17 mouse cellular contexts compared by ENCODE assay signal in the genomic region with DNA sequence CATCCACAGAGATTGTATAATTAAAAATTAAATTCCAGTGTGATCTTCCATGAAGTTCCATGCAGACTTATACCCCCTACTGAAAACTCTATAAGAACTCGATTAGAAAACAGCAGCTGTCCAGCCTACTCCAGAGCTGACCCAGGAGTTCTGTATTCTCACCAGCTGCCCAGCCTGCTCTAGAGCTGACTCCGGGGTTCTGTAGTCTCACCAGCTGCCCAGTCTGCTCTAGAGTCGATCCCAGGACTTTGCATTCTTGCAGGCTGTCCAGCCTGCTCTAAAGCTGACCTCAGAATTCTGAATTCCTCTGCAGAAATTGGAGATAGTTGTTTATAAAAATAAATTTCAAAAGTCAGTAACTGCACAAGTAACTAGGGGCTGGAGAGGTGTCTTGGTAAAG. TPM values are rescaled to one million over a fixed set of nuclear protein-coding genes. Genes with fewer than 3 reads are reported as not detected.
DNase-seq lines count a peak whose midpoint lies in the region; ATAC-seq and TF ChIP-seq lines count a peak whose summit lies in the region.
"Had no signal": no experiment of that assay in that cellular context is flagged by ENCODE, and none has a peak within 500 bp of the region (broad histone marks: within the 10 kb centered on the region; RNA-seq: fewer than 3 reads in every experiment).

No protein-coding gene starts in this region.

- ATAC-seq in heart, embryonic 12.5 days (ENCODE audit: insufficient number of reproducible peaks, low FRiP score), result no peak
- no peak for ATAC-seq in kidney, postnatal 0 days (replicated peaks; ENCODE audit: low FRiP score, low read depth)
- ATAC-seq in stomach, embryonic 15.5 days (ENCODE audit: insufficient read depth, low FRiP score, low read depth), result no peak
- ATAC-seq in stomach, postnatal 0 days (ENCODE audit: low FRiP score, low TSS enrichment), result no peak
- ATAC-seq: activated CD4-positive, CD25-positive, alpha-beta regulatory T cell, adult 4 months had no signal

- H3K36me3 ChIP-seq in heart, embryonic 12.5 days, result no peaks in the 10 kb centered on the region
- H3K36me3 ChIP-seq in kidney, postnatal 0 days (ENCODE audit: insufficient read depth, low read length), result no peaks in the 10 kb centered on the region
- no peaks in the 10 kb centered on the region for H3K36me3 ChIP-seq in stomach, embryonic 15.5 days
- H3K36me3 ChIP-seq in stomach, postnatal 0 days (ENCODE audit: control insufficient read depth, insufficient read depth, low read length), result no peaks in the 10 kb centered on the region
- H3K36me3 ChIP-seq: embryonic facial prominence, embryonic 12.5 days; hindbrain, embryonic 13.5 days; limb, embryonic 12.5 days had no signal

- peaks cover 28% of the 10 kb centered on the region for H3K4me1 ChIP-seq in heart, embryonic 12.5 days (replicated peaks)
- H3K4me1 ChIP-seq in kidney, postnatal 0 days (replicated peaks; ENCODE audit: insufficient read depth, low read length), result peaks cover 8% of the 10 kb centered on the region; the same call in 1 of the 2 replicates
- H3K4me1 ChIP-seq in stomach, embryonic 15.5 days, result peaks cover 14% of the 10 kb centered on the region
- H3K4me1 ChIP-seq in stomach, postnatal 0 days (replicated peaks; ENCODE audit: control insufficient read depth, insufficient read depth), result no peaks in the 10 kb centered on the region

- WGBS in heart, embryonic 12.5 days, result 25% methylated on average over 3 of the region's 3 CpGs
- WGBS in kidney, postnatal 0 days, result 46% methylated on average over 3 of the region's 3 CpGs
- 29% methylated on average over 3 of the region's 3 CpGs for WGBS in stomach, embryonic 15.5 days
- 23% methylated on average over 3 of the region's 3 CpGs for WGBS in stomach, postnatal 0 days

- no peak overlapping the region for H3K4me3 ChIP-seq in heart, embryonic 12.5 days
- H3K4me3 ChIP-seq in kidney, postnatal 0 days (replicated peaks; ENCODE audit: low read depth, low read length), result no peak overlapping the region
- H3K4me3 ChIP-seq in stomach, embryonic 15.5 days (replicated peaks), result no peak overlapping the region
- H3K4me3 ChIP-seq in stomach, postnatal 0 days (ENCODE audit: low read depth, low read length), result no peak overlapping the region
- H3K4me3 ChIP-seq: embryonic facial prominence, embryonic 12.5 days; heart, adult 2 months; hindbrain, embryonic 13.5 days; limb, embryonic 12.5 days had no signal

- TF ChIP-seq CTCF in kidney, postnatal 0 days (IDR thresholded peaks at IDR 0.05; ENCODE audit: low read depth), result no peak
- TF ChIP-seq CTCF in stomach, postnatal 0 days (IDR thresholded peaks at IDR 0.05; ENCODE audit: low read depth), result no peak

- no peak for TF ChIP-seq EP300 in stomach, postnatal 0 days (optimal IDR thresholded peaks at IDR 0.05)

- H3K4me2 ChIP-seq in heart, embryonic 12.5 days, result no peak overlapping the region
- no peak overlapping the region for H3K4me2 ChIP-seq in kidney, postnatal 0 days (ENCODE audit: low read length)
- H3K4me2 ChIP-seq in stomach, embryonic 15.5 days, result no peak overlapping the region
- no peak overlapping the region for H3K4me2 ChIP-seq in stomach, postnatal 0 days (replicated peaks; ENCODE audit: low read depth)
- H3K4me2 ChIP-seq: embryonic facial prominence, embryonic 12.5 days; hindbrain, embryonic 13.5 days; limb, embryonic 12.5 days had no signal

- no peaks in the 10 kb centered on the region for H3K9me3 ChIP-seq in heart, embryonic 12.5 days (replicated peaks)
- no peaks in the 10 kb centered on the region for H3K9me3 ChIP-seq in kidney, postnatal 0 days (replicated peaks; ENCODE audit: low read length)
- H3K9me3 ChIP-seq in stomach, embryonic 15.5 days, result no peaks in the 10 kb centered on the region
- H3K9me3 ChIP-seq in stomach, postnatal 0 days (ENCODE audit: control insufficient read depth, low read length), result no peaks in the 10 kb centered on the region
- H3K9me3 ChIP-seq: embryonic facial prominence, embryonic 12.5 days; hindbrain, embryonic 13.5 days; limb, embryonic 12.5 days had no signal

- no peaks in the 10 kb centered on the region for H3K27me3 ChIP-seq in heart, embryonic 12.5 days (replicated peaks)
- H3K27me3 ChIP-seq in kidney, postnatal 0 days (ENCODE audit: insufficient read depth, low read length), result no peaks in the 10 kb centered on the region
- H3K27me3 ChIP-seq in stomach, embryonic 15.5 days (replicated peaks), result no peaks in the 10 kb centered on the region
- no peaks in the 10 kb centered on the region for H3K27me3 ChIP-seq in stomach, postnatal 0 days (ENCODE audit: control insufficient read depth, insufficient read depth, low read length)
- H3K27me3 ChIP-seq: embryonic facial prominence, embryonic 12.5 days; hindbrain, embryonic 13.5 days; limb, embryonic 12.5 days had no signal

- no peak for DNase-seq in heart, postnatal 36 days
- DNase-seq in kidney, postnatal 0 days (ENCODE audit: low spot score), result peak; percentile 68
- no peak for DNase-seq in kidney, postnatal 4 days
- DNase-seq in stomach, postnatal 0 days (ENCODE audit: low spot score), result no peak
- no peak for DNase-seq in c-Kit-positive CD71-positive TER-119-positive erythroid progenitor cells, embryonic 14.5 days (ENCODE audit: low spot score)
- DNase-seq: adrenal gland, postnatal 25 days; cerebellum, adult 8-10 months; gastrocnemius, postnatal 10 days; right cerebral cortex, adult 18-20 months had no signal

- H3K9ac ChIP-seq in heart, embryonic 12.5 days, result no peak overlapping the region
- H3K9ac ChIP-seq in kidney, postnatal 0 days (ENCODE audit: low read depth, low read length), result no peak overlapping the region
- no peak overlapping the region for H3K9ac ChIP-seq in stomach, embryonic 15.5 days
- H3K9ac ChIP-seq in stomach, postnatal 0 days (ENCODE audit: low read length), result no peak overlapping the region
- H3K9ac ChIP-seq: embryonic facial prominence, embryonic 12.5 days; hindbrain, embryonic 13.5 days; limb, embryonic 12.5 days had no signal

- H3K27ac ChIP-seq in heart, embryonic 12.5 days (ENCODE audit: poor library complexity, severe bottlenecking), result peak overlapping the region; percentile 49; the same call in 1 of the 2 replicates
- H3K27ac ChIP-seq in kidney, postnatal 0 days, result peak overlapping the region; percentile 25
- peak overlapping the region; percentile 54; the same call in 1 of the 2 replicates for H3K27ac ChIP-seq in stomach, embryonic 15.5 days
- no peak overlapping the region for H3K27ac ChIP-seq in stomach, postnatal 0 days (replicated peaks)
- H3K27ac ChIP-seq: embryonic facial prominence, embryonic 12.5 days; heart, adult 2 months; hindbrain, embryonic 13.5 days; limb, embryonic 12.5 days had no signal

- intact Hi-C loops in heart, postnatal 36 days (cut with DNase I), result no loop called here

RNA-seq across cellular contexts. Expression of a gene that starts 40.9 kb away (rescaled TPM):
- 35.2 and 36.7 TPM in 2 replicates for polyA plus RNA-seq in heart, embryonic 12.5 days (2016; fragmentation: Nextera tagmentation; extraction: Ambion mirVana)
- 1 to 10 TPM; 8.4 to 8.9 TPM for total RNA-seq in heart, postnatal 36 days (2021)
- polyA plus RNA-seq in kidney, postnatal 0 days (2015; fragmentation: Nextera tagmentation; extraction: Ambion mirVana), result 108 and 119 TPM in 2 replicates
- polyA plus RNA-seq in stomach, embryonic 15.5 days (2015; fragmentation: Nextera tagmentation; extraction: Ambion mirVana), result 23.9 and 28.0 TPM in 2 replicates
- polyA plus RNA-seq in stomach, postnatal 0 days (2015; fragmentation: Nextera tagmentation; extraction: Ambion mirVana), result 16.8 and 20.2 TPM in 2 replicates
- total RNA-seq: common myeloid progenitor, adult 5-6 weeks had no signal
- polyA plus RNA-seq: activated CD4-positive, CD25-positive, alpha-beta regulatory T cell, adult 4 months had no signal
